Mouse (Mus musculus) cerebellum, adult 18-20 months (tissue): ENCODE measurements around the gene H3f3b.
A peak's percentile ranks its signal among the peaks of the same experiment; 100 is the strongest.
"Not testable (repeated sequence)": the region's sequence is repeated elsewhere in the genome, so short reads cannot be mapped to it uniquely, and the experiment has no call there.

Source experiments
- DNase-seq, 2 experiments: peaks; one replicate each; pipeline ENCODE4 v3.0.0; 2021

The H3f3b gene

DNA sequence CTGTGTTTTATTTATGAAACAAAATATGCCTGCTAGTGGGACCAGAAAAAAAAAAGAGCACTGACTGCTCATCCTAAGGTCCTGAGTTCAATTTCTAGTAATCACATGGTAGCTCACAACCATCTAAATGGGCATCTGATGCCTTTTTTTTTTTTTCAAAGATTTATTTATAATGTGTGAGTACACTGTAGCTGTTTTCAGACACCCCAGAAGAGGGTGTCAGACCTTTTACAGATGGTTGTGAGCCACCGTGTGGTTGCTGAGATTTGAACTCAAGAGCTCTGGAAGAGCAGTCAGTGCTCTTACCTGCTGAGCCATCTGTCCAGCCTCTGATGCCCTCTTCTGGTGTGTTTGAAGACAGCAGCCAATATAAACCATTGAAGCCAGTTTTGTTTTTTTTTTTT, 7.2 kb downstream of the H3f3b start:
- DNase-seq = no peak

- DNase-seq = no peak
These were observed 7.8 kb downstream of the H3f3b start for GRCm38 (mm10) chr11:116019976-116020411.

- DNase-seq = no peak
These were observed 8.4 kb downstream of the H3f3b start for GRCm38 (mm10) chr11:116019360-116019791.

- not testable (repeated sequence) for DNase-seq
These were observed 8.9 kb downstream of the H3f3b start for GRCm38 (mm10) chr11:116018867-116019266.

- DNase-seq = peak; percentile 69 to 70
These were observed 9.7 kb downstream of the H3f3b start for GRCm38 (mm10) chr11:116018106-116018505.

DNA sequence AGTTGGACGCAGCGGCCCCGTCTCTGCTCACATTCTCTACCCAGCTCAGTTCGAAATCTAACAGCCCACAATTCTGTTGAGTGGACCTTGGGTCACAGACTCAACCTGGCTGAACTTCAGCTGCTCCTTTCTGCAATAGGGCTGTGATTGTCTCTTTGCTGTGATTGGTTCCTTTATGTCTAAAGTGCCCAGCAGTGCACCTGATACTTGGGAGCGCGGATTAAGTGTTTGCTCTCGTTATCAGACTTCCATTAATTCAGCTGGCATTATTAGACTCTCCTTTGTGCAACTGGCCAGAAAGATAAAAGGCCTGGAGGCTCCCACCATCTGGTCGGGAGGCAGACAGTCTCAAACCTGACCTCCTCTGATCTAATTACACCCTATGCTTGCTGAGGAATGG, 12.9 kb downstream of the H3f3b start:
- DNase-seq = no peak

GRCm38 (mm10) chr11:116012262-116012947, 15.4 kb downstream of the H3f3b start, which contains the start of gene Galk1:
Gene Galk1 (minus strand): TSS chr11:116012719.
- peak; percentile 65 to 74 for DNase-seq

- no peak for DNase-seq
These were observed 16.1 kb downstream of the H3f3b start for GRCm38 (mm10) chr11:116011529-116012261.

DNA sequence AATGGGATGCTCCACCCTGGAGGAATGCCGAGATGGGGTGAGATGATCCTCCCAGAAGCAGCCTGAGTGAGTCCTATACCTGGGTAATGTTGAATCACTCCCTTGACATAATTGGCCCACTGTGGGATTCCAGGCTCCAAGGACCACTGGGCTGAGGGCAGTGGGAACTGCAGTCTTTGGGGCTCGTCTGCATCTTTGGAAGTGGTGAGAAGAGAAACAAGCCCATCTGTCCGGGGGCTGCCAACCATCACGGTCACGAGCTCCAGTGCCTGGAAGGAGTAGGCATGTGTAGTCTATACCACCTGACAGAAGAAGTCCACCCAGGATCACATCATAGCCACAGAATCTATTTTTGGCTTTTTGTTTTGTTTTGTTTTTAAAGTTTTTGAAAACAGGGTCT, 16.8 kb downstream of the H3f3b start:
- DNase-seq = no peak

DNA sequence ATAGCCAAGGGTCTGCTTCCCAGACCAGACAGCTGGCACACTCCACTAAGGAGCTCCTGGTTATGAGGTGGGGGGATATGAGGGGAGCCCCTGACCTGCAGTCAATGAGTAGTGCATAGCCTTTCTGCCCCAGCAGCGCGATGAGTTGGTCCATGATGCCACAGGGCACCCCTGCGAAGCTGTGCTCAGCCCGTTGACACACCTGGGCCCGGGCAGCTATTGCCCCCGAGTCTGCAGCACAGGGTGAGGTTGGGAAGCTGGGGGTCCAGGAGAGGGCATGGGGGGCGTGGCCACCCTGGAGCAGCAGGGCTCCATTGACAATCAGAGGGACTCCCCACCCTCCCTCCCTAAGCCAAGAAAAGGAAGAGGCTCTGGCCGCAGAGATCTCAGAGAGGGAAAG, 17.6 kb downstream of the H3f3b start:
- DNase-seq = peak in 1 of 2 experiments; percentile 55

DNA sequence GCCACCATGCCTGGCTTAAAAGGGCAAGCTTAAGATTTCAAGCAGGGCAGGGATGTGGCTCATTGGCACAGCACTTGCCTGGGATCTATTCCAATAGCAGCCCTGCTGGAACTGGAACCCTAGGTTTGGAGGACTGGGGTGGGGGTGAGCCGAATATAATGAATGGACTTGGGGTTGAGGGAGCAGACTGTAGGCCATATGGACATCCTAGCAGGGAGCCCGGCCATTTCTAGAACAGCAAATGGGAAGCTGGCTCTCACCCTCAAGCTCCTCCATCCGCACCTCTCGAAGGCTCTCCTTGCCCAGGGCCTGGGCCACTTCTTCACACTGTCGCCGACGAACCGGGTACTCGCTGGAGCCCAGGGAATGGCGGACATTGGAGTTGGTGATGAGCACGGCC, 18.1 kb downstream of the H3f3b start:
- peak; percentile 92 to 96 for DNase-seq

GRCm38 (mm10) chr11:116008832-116009375, 18.9 kb downstream of the H3f3b start:
- no peak for DNase-seq

GRCm38 (mm10) chr11:116008411-116008810, 19.4 kb downstream of the H3f3b start:
- no peak for DNase-seq

DNA sequence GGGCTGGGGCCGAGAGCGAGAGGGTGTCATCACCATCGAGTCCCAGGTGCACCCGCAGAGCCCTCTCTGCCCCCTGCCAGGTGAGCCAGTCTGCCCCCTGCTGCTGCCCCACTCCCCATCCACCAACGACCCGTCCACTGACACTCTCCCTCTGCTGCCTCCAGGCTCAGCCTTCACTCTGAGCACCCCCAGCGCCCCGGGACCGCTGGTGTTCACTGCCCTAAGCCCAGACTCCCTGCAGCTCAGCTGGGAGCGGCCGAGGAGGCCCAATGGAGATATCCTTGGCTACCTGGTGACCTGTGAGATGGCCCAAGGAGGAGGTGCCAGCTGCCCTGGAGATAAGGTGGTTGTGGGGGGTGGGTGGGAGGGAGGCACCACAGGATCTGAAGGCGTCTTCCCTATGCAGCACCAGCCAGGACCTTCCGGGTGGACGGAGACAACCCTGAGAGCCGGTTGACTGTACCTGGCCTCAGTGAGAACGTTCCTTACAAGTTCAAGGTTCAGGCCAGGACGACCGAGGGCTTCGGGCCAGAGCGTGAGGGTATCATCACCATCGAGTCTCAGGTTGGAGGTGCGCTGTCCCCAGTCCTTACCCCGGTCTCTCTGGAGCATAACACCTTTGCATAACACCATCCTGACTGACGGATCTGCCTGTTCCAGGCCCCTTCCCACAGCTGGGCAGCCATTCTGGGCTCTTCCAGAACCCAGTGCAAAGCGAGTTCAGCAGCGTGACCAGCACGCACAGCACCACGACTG, 20.5 kb downstream of the H3f3b start:
- no peak for DNase-seq

GRCm38 (mm10) chr11:116005701-116006419, 21.9 kb downstream of the H3f3b start:
- no peak for DNase-seq

- DNase-seq = peak; percentile 49 to 62
These were observed 22.7 kb downstream of the H3f3b start for GRCm38 (mm10) chr11:116004840-116005700.

DNA sequence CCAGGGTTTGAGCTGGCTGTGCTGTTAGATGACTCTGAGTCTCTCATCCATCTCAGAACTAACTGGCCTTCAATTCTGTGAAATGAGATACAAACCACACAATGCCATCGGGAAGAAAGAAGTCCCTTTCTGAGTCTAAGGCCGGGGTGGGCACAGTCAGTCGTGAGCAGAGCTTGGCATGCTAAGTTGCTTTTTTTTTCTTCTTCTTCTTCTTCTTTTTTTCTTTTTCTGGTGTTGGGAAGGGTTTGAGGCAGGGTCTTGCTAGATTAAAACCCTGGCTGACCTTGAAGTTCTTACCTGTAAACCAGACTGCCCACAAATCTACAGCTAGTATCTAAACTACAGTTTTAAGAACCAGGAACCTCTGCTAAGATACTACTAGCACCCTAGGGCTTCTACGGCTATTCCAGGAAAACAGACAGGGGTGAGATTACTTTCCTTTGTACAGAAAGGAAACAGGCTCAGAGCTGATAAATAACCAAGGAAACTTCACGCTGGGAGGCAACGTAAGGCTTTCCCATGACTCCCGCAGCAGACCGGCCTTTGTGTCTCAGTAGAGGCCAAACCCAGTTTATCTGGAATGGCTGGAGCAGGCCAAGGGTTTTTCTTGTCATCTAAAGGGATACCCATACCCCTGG, 23.5 kb downstream of the H3f3b start:
- DNase-seq = no peak

- no peak for DNase-seq
These were observed 24.9 kb downstream of the H3f3b start for GRCm38 (mm10) chr11:116002894-116003293.

DNA sequence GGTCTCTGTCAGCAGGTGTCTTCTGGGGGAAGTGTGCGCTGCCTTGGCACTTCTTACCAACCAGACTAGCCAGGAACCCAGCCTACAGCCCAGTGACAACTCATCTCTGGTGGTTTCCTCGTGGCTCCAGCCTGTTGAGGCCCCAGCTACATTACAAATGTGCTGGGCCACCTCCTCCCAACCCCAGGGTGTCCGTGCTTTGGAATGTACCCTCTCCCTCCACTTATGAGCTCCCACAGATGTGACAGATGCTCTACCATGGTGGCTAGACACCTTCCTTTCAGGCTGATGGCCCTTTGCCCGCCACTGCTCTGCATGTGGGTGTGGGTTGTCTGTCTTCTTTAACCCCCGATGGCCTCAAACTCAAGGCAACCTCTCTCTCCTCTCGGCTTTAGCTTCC, 26.0 kb downstream of the H3f3b start:
- no peak for DNase-seq

GRCm38 (mm10) chr11:116000607-116001006, 27.2 kb downstream of the H3f3b start:
- no peak for DNase-seq
